Mouse (Mus musculus) bone marrow, adult 2 months (tissue): Measurements from ENCODE around the gene Msgn1. TPM values are rescaled to one million over a fixed set of nuclear protein-coding genes. Genes with fewer than 3 reads are reported as not detected.

Experiments used
- H3K27ac ChIP-seq: fragments of 200-500 bp; 2 replicates; pipeline ENCODE4 v1.5.1; 2012; ENCODE audit warnings: low read depth, mild to moderate bottlenecking, control low read depth, inconsistent platforms, low read length; ENCODE audit not compliant: control insufficient read depth, poor library complexity, insufficient read depth
- H3K4me1 ChIP-seq: fragments of 200-500 bp; 2 replicates; pipeline ENCODE4 v1.6.1; 2011; ENCODE audit warnings: low read length; ENCODE audit not compliant: control insufficient read depth, insufficient read depth
- H3K4me3 ChIP-seq: fragments of 200-500 bp; replicated peaks from 2 replicates; pipeline ENCODE3; 2011; ENCODE audit warnings: mild to moderate bottlenecking, low read depth, low read length, control low read depth; ENCODE audit not compliant: control insufficient read depth
- CTCF ChIP-seq: fragments of 200-500 bp; IDR thresholded peaks from 2 replicates; pipeline ENCODE4 v1.5.1; 2011; ENCODE audit warnings: low read length, control low read depth; ENCODE audit not compliant: control insufficient read depth, insufficient read depth
- POLR2A ChIP-seq: fragments of 200-500 bp; IDR thresholded peaks from 2 replicates; pipeline ENCODE4 v1.6.1; 2011; ENCODE audit warnings: low read depth, mild to moderate bottlenecking, control low read depth, low read length, borderline replicate concordance; ENCODE audit not compliant: control insufficient read depth
- WGBS: fragments of 180-500 bp; shearing (Covaris S2); methylation state at CpG from one replicate; pipeline ENCODE4 v1.1.7; 2018; 5-methylcytosine and 5-hydroxymethylcytosine counted together
- polyA plus RNA-seq: library from polyadenylated mRNA; stranded (reverse); fragments of >200 nt; gene quantifications from 2 replicates; pipeline ENCODE4 v1.2.4, GENCODE M21; 2011; ENCODE audit warnings: low replicate concordance; ENCODE audit not compliant: missing spikeins, insufficient read depth, insufficient read length

The Msgn1 gene
- polyA plus RNA-seq, 1 experiment: not detected

DNA sequence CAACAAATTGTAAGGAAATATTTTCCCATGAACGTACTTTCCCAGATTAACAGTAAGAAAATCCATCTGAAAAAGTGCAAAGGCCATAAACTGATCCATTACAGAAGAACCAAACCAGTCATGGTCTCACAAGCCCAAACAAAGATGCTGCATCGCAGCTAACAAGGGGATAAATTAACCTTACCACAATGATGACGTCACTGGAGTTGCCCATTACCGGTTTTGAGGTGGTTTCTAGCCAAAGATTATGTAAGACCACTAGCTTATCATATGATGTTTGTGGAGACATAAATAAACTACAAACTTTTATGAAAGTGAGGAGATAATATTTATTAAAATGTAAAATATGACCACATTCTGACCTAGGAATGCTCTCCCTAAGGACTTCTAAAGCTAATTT lies 2.5 kb downstream of the Msgn1 start:
- H3K4me3 ChIP-seq: no peak overlapping the region
- TF ChIP-seq POLR2A (no peak), CTCF (no peak)
- no peak overlapping the region for H3K27ac ChIP-seq
- WGBS: 41% methylated on average over 4 of the region's 4 CpGs
- no peaks in the 10 kb centered on the region; the same call in 1 of the 2 replicates for H3K4me1 ChIP-seq

DNA sequence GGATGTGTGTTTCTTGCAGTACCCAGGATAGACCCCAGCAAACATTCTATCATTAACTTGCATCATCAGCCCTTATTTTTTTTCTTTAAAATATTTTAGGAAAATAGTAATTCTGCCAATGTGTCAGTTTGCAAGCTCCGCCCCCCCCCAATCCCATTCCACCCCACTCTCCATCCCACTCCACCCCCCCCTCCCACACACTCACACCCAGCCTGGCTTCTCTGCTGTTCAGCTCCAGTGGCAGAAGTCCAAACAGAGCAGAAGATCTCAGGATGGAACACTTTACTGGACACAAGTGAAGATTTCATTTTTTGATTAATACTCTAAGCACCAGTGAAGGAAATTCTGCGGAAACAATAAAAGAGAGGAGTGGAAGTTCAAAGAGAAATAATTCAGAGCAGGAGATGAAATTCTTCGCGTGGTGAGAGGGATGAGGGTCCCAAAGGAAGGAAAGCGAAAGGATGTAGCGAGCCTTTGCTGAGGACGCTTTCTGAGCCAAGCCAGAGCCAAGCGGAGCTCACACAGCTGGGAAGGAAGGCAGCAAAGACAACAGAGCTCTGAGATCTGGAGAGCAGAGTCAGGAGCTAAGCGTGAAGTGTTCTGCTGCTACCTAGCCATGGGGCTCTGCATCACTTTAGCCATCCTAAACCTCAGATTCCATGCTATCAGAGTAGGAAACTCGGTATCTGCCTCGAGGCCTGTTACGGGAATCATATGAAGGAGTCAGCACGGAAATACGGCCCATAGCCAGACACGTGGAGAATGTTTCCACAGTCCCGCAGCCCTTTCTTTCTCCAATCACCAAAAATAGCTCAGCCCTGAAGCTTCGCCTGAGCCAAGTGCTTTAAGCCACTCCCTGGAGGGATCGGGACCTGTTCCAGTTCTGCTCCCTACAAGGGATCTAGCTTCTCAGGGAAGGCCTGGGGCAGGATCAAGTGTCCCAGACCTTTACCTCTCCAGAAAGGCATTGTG lies 4.8 kb downstream of the Msgn1 start:
- no peaks in the 10 kb centered on the region; the same call in 1 of the 2 replicates for H3K4me1 ChIP-seq
- 84% methylated on average over 18 of the region's 18 CpGs for WGBS
- H3K4me3 ChIP-seq: no peak overlapping the region
- no peak overlapping the region for H3K27ac ChIP-seq
- TF ChIP-seq CTCF (no peak), POLR2A (no peak)

DNA sequence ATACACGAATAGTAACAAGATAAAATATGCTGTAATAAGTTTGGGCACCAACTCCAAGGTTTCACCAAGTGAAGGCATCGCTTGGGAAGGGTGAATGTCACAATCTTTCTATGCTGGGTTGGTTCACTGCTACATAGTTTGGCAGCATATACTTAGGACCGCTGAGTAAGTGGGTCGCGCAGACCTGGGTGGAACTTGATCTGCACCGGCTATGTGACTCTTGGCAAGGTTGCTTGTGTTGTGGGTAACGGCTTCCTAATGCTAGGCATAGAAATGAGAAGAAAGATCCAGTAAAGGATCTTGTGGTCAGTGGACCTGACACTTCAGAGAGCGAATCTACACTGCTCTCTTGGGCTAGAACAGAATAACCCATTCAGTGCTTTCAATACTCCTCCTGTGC lies 6.3 kb downstream of the Msgn1 start:
- Histone ChIP-seq H3K27ac (no peak overlapping the region), H3K4me1 (no peaks in the 10 kb centered on the region; the same call in 1 of the 2 replicates), H3K4me3 (no peak overlapping the region)
- 39% methylated on average over 8 of the region's 8 CpGs for whole genome bisulfite sequencing
- TF ChIP-seq POLR2A (no peak), CTCF (no peak)

- H3K4me3 ChIP-seq: no peak overlapping the region
- H3K27ac ChIP-seq: no peak overlapping the region
- 54% methylated on average over 12 of the region's 12 CpGs for WGBS
- TF ChIP-seq CTCF (no peak), POLR2A (no peak)
- H3K4me1 ChIP-seq: no peaks in the 10 kb centered on the region; the same call in 1 of the 2 replicates
Observed at GRCm38 (mm10) chr12:11200711-11201110, 8.1 kb downstream of the Msgn1 start.

- WGBS: 81% methylated on average over 2 of the region's 2 CpGs
- Histone ChIP-seq H3K4me3 (no peak overlapping the region), H3K4me1 (no peaks in the 10 kb centered on the region; the same call in 1 of the 2 replicates), H3K27ac (no peak overlapping the region)
- TF ChIP-seq POLR2A (no peak), CTCF (no peak)
Observed at GRCm38 (mm10) chr12:11198551-11198950, 10.2 kb downstream of the Msgn1 start.

DNA sequence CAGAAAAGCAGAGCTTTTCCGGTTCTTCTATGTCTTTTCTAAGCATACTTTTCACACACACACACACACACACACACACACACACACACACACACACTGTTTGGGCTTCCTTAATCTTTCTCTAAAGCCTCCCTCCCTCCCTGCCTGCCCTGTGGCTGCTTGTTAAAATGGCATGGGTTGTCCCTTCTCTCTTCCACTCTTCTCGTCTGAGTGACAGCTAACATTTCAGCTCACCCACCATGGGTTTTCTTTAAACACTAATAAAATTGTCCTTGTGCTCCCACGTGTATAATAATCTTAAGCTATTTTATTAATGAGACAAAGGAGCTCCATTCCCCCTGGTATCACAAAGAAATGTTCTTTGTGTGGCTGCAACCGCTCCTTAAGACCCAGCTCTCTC lies 10.7 kb downstream of the Msgn1 start:
- no peak overlapping the region for H3K4me3 ChIP-seq
- WGBS: 54% methylated on average over 4 of the region's 4 CpGs
- no peak overlapping the region for H3K27ac ChIP-seq
- TF ChIP-seq POLR2A (no peak), CTCF (no peak)
- H3K4me1 ChIP-seq: no peaks in the 10 kb centered on the region; the same call in 1 of the 2 replicates

- TF ChIP-seq POLR2A (no peak), CTCF (no peak)
- WGBS: 55% methylated on average over 5 of the region's 5 CpGs
- no peaks in the 10 kb centered on the region; the same call in 1 of the 2 replicates for H3K4me1 ChIP-seq
Observed at GRCm38 (mm10) chr12:11196830-11197229, 11.9 kb downstream of the Msgn1 start.

GRCm38 (mm10) chr12:11196142-11196597 lies 12.6 kb downstream of the Msgn1 start:
- no peak overlapping the region for H3K4me3 ChIP-seq
- TF ChIP-seq POLR2A: no peak
- TF ChIP-seq CTCF: peak; percentile 84
- WGBS: 6% methylated on average over 18 of the region's 19 CpGs
- H3K4me1 ChIP-seq: no peaks in the 10 kb centered on the region; the same call in 1 of the 2 replicates
- H3K27ac ChIP-seq: no peak overlapping the region

More at GRCm38 (mm10) chr12:11196830-11197229, 11.9 kb downstream of the Msgn1 start:
- Histone ChIP-seq H3K27ac (no peak overlapping the region), H3K4me3 (no peak overlapping the region)
